Mouse (Mus musculus) stomach, embryonic 16.5 days (tissue): ENCODE results near the gene Efna2. TPM values are rescaled to one million over a fixed set of nuclear protein-coding genes. Genes with fewer than 3 reads are reported as not detected.

Experiments
- ATAC-seq: fragments of 200-750 bp; cut with Nextera tagmentation; 2 replicates; pipeline ENCODE4 v1.8.0; 2017; ENCODE audit warnings: moderate number of reproducible peaks, moderate TSS enrichment; ENCODE audit not compliant: insufficient read depth, low FRiP score
- H3K27ac ChIP-seq: fragments of 300-500 bp; sonication (generic); 2 replicates; pipeline ENCODE4 v1.5.1; 2014; ENCODE audit warnings: low read length
- H3K27me3 ChIP-seq: fragments of 300-500 bp; sonication (generic); 2 replicates; pipeline ENCODE4 v1.6.1; 2014; ENCODE audit warnings: low read length, control low read depth, mixed read lengths; ENCODE audit not compliant: control insufficient read depth, insufficient read depth
- H3K36me3 ChIP-seq: fragments of 300-500 bp; sonication (generic); 2 replicates; pipeline ENCODE4 v1.6.1; 2014; ENCODE audit warnings: low read length; ENCODE audit not compliant: control insufficient read depth, insufficient read depth
- H3K4me1 ChIP-seq: fragments of 300-500 bp; sonication (generic); 2 replicates; pipeline ENCODE4 v1.6.1; 2014; ENCODE audit warnings: low read length, control low read depth, mixed read lengths; ENCODE audit not compliant: control insufficient read depth, insufficient read depth
- H3K4me2 ChIP-seq: fragments of 300-500 bp; sonication (generic); 2 replicates; pipeline ENCODE4 v1.6.1; 2014; ENCODE audit warnings: low read depth, low read length, mixed read lengths
- H3K4me3 ChIP-seq: fragments of 300-500 bp; sonication (generic); replicated peaks from 2 replicates; pipeline ENCODE4 v1.5.1; 2014; ENCODE audit warnings: mild to moderate bottlenecking, low read length
- H3K9ac ChIP-seq: fragments of 300-500 bp; sonication (generic); 2 replicates; pipeline ENCODE4 v1.6.1; 2014; ENCODE audit warnings: low read length
- H3K9me3 ChIP-seq: fragments of 300-500 bp; sonication (generic); replicated peaks from 2 replicates; pipeline ENCODE4 v1.6.1; 2016; ENCODE audit warnings: low read length, control low read depth; ENCODE audit not compliant: control insufficient read depth
- WGBS: fragments of 180-500 bp; shearing (Covaris S2); extraction: QIAGEN DNeasy Blood & Tissue Kit; methylation state at CpG from one replicate; pipeline ENCODE4 v1.1.7; 2014; 5-methylcytosine and 5-hydroxymethylcytosine counted together
- polyA plus RNA-seq: library from polyadenylated mRNA; unstranded; fragments of >200 nt; fragmentation: Nextera tagmentation; extraction: Ambion mirVana; gene quantifications from 2 replicates; pipeline ENCODE4 v1.2.1, GENCODE M21; 2015

The Efna2 gene
- polyA plus RNA-seq, 1 experiment from 2014 or later, result 10.5 TPM

GRCm38 (mm10) chr10:80135641-80136040 lies 43.6 kb upstream of the Efna2 start:
- H3K27ac ChIP-seq, result no peak overlapping the region
- H3K4me2 ChIP-seq, result no peak overlapping the region
- no peak overlapping the region for H3K9ac ChIP-seq
- no peak overlapping the region for H3K4me3 ChIP-seq
- no peak for ATAC-seq
- no peaks in the 10 kb centered on the region for H3K9me3 ChIP-seq
- 88% methylated on average over 1 of the region's 1 CpGs for WGBS
- peaks cover 3% of the 10 kb centered on the region; the same call in 1 of the 2 replicates for H3K27me3 ChIP-seq
- peaks cover 34% of the 10 kb centered on the region for H3K4me1 ChIP-seq
- H3K36me3 ChIP-seq, result 0 out of 2 replicates have a peak, but pooled peaks cover 3% of the 10 kb centered on the region

- Histone ChIP-seq H3K36me3 (0 out of 2 replicates have a peak, but pooled peaks cover 3% of the 10 kb centered on the region), H3K27me3 (peaks cover 3% of the 10 kb centered on the region; the same call in 1 of the 2 replicates), H3K9me3 (no peaks in the 10 kb centered on the region), H3K27ac (peak overlapping the region; percentile 82; the same call in 1 of the 2 replicates), H3K4me2 (peak overlapping the region; percentile 99), H3K4me3 (peak overlapping the region; percentile 67), H3K9ac (peak overlapping the region; percentile 60), H3K4me1 (peaks cover 30% of the 10 kb centered on the region)
- 23% methylated on average over 41 of the region's 49 CpGs for WGBS
- ATAC-seq, result no peak
Observed at GRCm38 (mm10) chr10:80136179-80136951, 42.9 kb upstream of the Efna2 start.

GRCm38 (mm10) chr10:80136952-80137625 lies 42.2 kb upstream of the Efna2 start:
- H3K36me3 ChIP-seq, result 0 out of 2 replicates have a peak, but pooled peaks cover 3% of the 10 kb centered on the region
- peak overlapping the region; percentile 82 for H3K27ac ChIP-seq
- peak overlapping the region; percentile 67 for H3K4me3 ChIP-seq
- H3K4me1 ChIP-seq, result peaks cover 28% of the 10 kb centered on the region
- peak overlapping the region; percentile 99 for H3K4me2 ChIP-seq
- ATAC-seq, result no peak
- no peaks in the 10 kb centered on the region for H3K9me3 ChIP-seq
- peaks cover 3% of the 10 kb centered on the region; the same call in 1 of the 2 replicates for H3K27me3 ChIP-seq
- peak overlapping the region; percentile 60 for H3K9ac ChIP-seq
- WGBS, result 5% methylated on average over 29 of the region's 29 CpGs

- Histone ChIP-seq H3K27ac (peak overlapping the region; percentile 82), H3K9ac (peak overlapping the region; percentile 86), H3K9me3 (no peaks in the 10 kb centered on the region), H3K27me3 (peaks cover 3% of the 10 kb centered on the region; the same call in 1 of the 2 replicates), H3K4me3 (peak overlapping the region; percentile 67), H3K4me2 (peak overlapping the region; percentile 99), H3K36me3 (no peaks in the 10 kb centered on the region), H3K4me1 (peaks cover 31% of the 10 kb centered on the region)
- WGBS, result 6% methylated on average over 24 of the region's 33 CpGs
- no peak for ATAC-seq
Observed at GRCm38 (mm10) chr10:80137626-80138552, 41.4 kb upstream of the Efna2 start.

GRCm38 (mm10) chr10:80138553-80139438 lies 40.5 kb upstream of the Efna2 start, which contains the start of gene Atp5d:
Gene Atp5d, plus strand, starts transcription at chr10:80138632.
- Histone ChIP-seq H3K4me1 (peaks cover 31% of the 10 kb centered on the region), H3K9me3 (no peaks in the 10 kb centered on the region), H3K9ac (peak within 1 kb of the TSS; percentile 86), H3K4me2 (peak within 1 kb of the TSS; percentile 99), H3K27ac (peak within 1 kb of the TSS; percentile 82), H3K36me3 (0 out of 2 replicates have a peak, but pooled peaks cover under 1% of the 10 kb centered on the region), H3K4me3 (peak within 1 kb of the TSS; percentile 67), H3K27me3 (peaks cover 3% of the 10 kb centered on the region; the same call in 1 of the 2 replicates)
- under 1% methylated on average over 85 of the region's 94 CpGs for WGBS
- ATAC-seq, result peak; percentile 5

GRCm38 (mm10) chr10:80139439-80139775 lies 39.9 kb upstream of the Efna2 start:
- ATAC-seq, result no peak; the same call in 1 of the 2 replicates
- peak overlapping the region; percentile 86 for H3K9ac ChIP-seq
- peaks cover 3% of the 10 kb centered on the region; the same call in 1 of the 2 replicates for H3K27me3 ChIP-seq
- peaks cover 36% of the 10 kb centered on the region for H3K4me1 ChIP-seq
- peak overlapping the region; percentile 99 for H3K4me2 ChIP-seq
- peak overlapping the region; percentile 82 for H3K27ac ChIP-seq
- 0 out of 2 replicates have a peak, but pooled peaks cover 6% of the 10 kb centered on the region for H3K36me3 ChIP-seq
- H3K4me3 ChIP-seq, result peak overlapping the region; percentile 67
- no peaks in the 10 kb centered on the region for H3K9me3 ChIP-seq
- WGBS, result 4% methylated on average over 8 of the region's 10 CpGs

GRCm38 (mm10) chr10:80139975-80140665 lies 39.2 kb upstream of the Efna2 start:
- WGBS, result 72% methylated on average over 11 of the region's 11 CpGs
- Histone ChIP-seq H3K9ac (no peak overlapping the region), H3K27me3 (peaks cover 3% of the 10 kb centered on the region; the same call in 1 of the 2 replicates), H3K9me3 (no peaks in the 10 kb centered on the region), H3K4me2 (no peak overlapping the region), H3K36me3 (peaks cover 8% of the 10 kb centered on the region; the same call in 1 of the 2 replicates), H3K27ac (no peak overlapping the region), H3K4me3 (no peak overlapping the region), H3K4me1 (peaks cover 43% of the 10 kb centered on the region)
- no peak for ATAC-seq
